ENCODE assay signal across 8 mouse cellular contexts in genomic region chr1:161195541-161196351, GRCm38 (mm10). TPM values are rescaled to one million over a fixed set of nuclear protein-coding genes. Genes with fewer than 3 reads are reported as not detected.
DNase-seq lines count a peak whose midpoint lies in the region; ATAC-seq lines count a peak whose summit lies in the region.

No protein-coding gene starts in this region.

- no peaks in the 10 kb centered on the region for H3K27me3 ChIP-seq in intestine, embryonic 14.5 days (replicated peaks; ENCODE audit: control insufficient read depth, insufficient read depth, low read length)

- peak overlapping the region; percentile 24; the same call in 1 of the 2 replicates for H3K27ac ChIP-seq in intestine, embryonic 14.5 days (ENCODE audit: low read depth)

- ATAC-seq in intestine, embryonic 14.5 days (replicated peaks; ENCODE audit: low FRiP score, low TSS enrichment, low read depth) = peak; percentile 92
- peak; percentile 94 for ATAC-seq in megakaryocyte progenitor cell, adult 5-6 weeks (replicated peaks; ENCODE audit: poor library complexity)

- DNase-seq in urinary bladder, postnatal 14 days (ENCODE audit: low spot score) = peak; percentile 76
- DNase-seq in urinary bladder, adult 2 months (ENCODE audit: low spot score) = no peak
- peak; percentile 82 for DNase-seq in embryo, embryonic 9.5 days (ENCODE audit: extremely low spot score)
- DNase-seq in gastrocnemius, postnatal 36 days = peak; percentile 45 to 54
- DNase-seq in intestine, embryonic 14.5 days (ENCODE audit: low spot score) = peak; percentile 85
- peak; percentile 86 to 89 for DNase-seq in left cerebral cortex, postnatal 10 days (ENCODE audit: extremely low spot score in 1 of 2, low spot score in 2 of 2)
- peak; percentile 71 for DNase-seq in right cerebral cortex, postnatal 14 days

- peak overlapping the region; percentile 39 for H3K9ac ChIP-seq in intestine, embryonic 14.5 days (ENCODE audit: low read length)

- no peaks in the 10 kb centered on the region for H3K36me3 ChIP-seq in intestine, embryonic 14.5 days (ENCODE audit: control insufficient read depth, insufficient read depth, low read length)

- H3K4me1 ChIP-seq in intestine, embryonic 14.5 days (replicated peaks; ENCODE audit: control insufficient read depth, insufficient read depth, low read length) = no peaks in the 10 kb centered on the region

- intact Hi-C loops in gastrocnemius, postnatal 36 days (cut with DNase I) = loop anchor here (5.0 kb wide), 1 partner anchor 438 kb away; no protein-coding TSS in a partner anchor
- intact Hi-C loops in left cerebral cortex, postnatal 10 days (cut with DNase I) = no loop called here

- H3K4me3 ChIP-seq in intestine, embryonic 14.5 days (ENCODE audit: low read depth, low read length) = peak overlapping the region; percentile 48

- H3K4me2 ChIP-seq in intestine, embryonic 14.5 days (ENCODE audit: low read length) = peak overlapping the region; percentile 85

- under 1% methylated on average over 16 of the region's 16 CpGs for WGBS in intestine, embryonic 14.5 days

- H3K9me3 ChIP-seq in intestine, embryonic 14.5 days (ENCODE audit: control insufficient read depth, low read length) = no peaks in the 10 kb centered on the region

RNA-seq across cellular contexts. Expression of gene Tex50, which starts 36.6 kb away (rescaled TPM):
- polyA plus RNA-seq in urinary bladder, adult 2 months (2012; rRNA removed) = not detected in 2 replicates
- not detected for total RNA-seq in gastrocnemius, postnatal 36 days (2021)
- polyA plus RNA-seq in intestine, embryonic 14.5 days (2014; fragmentation: Nextera tagmentation; extraction: Ambion mirVana) = 0.19 TPM in 1 of 2 replicates, not detected in the other
- total RNA-seq in left cerebral cortex, postnatal 10 days (2021) = not detected
- total RNA-seq in megakaryocyte progenitor cell, adult 5-6 weeks (2015) = not detected in 2 replicates
- total RNA-seq in megakaryocyte progenitor cell, adult 5-6 weeks (2017) = not detected in 2 replicates

RNA-seq across cellular contexts. Expression of gene Ankrd45, which starts 53.3 kb away (rescaled TPM):
- 0.12 and 0.23 TPM in 2 replicates for polyA plus RNA-seq in urinary bladder, adult 2 months (2012; rRNA removed)
- not detected for total RNA-seq in gastrocnemius, postnatal 36 days (2021)
- 1.4 and 1.6 TPM in 2 replicates for polyA plus RNA-seq in intestine, embryonic 14.5 days (2014; fragmentation: Nextera tagmentation; extraction: Ambion mirVana)
- 10 to 100 TPM; 39.6 to 45.7 TPM for total RNA-seq in left cerebral cortex, postnatal 10 days (2021)
- total RNA-seq in megakaryocyte progenitor cell, adult 5-6 weeks (2015) = not detected in 2 replicates
- not detected in 2 replicates for total RNA-seq in megakaryocyte progenitor cell, adult 5-6 weeks (2017)

RNA-seq across cellular contexts. Expression of gene Prdx6, which starts 55.3 kb away (rescaled TPM):
- 171 and 185 TPM in 2 replicates for polyA plus RNA-seq in urinary bladder, adult 2 months (2012; rRNA removed)
- total RNA-seq in gastrocnemius, postnatal 36 days (2021) = 100 to 1,000 TPM; 104 to 117 TPM
- polyA plus RNA-seq in intestine, embryonic 14.5 days (2014; fragmentation: Nextera tagmentation; extraction: Ambion mirVana) = 518 and 523 TPM in 2 replicates
- 100 to 1,000 TPM; 192 to 206 TPM for total RNA-seq in left cerebral cortex, postnatal 10 days (2021)
- 292 and 298 TPM in 2 replicates for total RNA-seq in megakaryocyte progenitor cell, adult 5-6 weeks (2015)
- 334 and 393 TPM in 2 replicates for total RNA-seq in megakaryocyte progenitor cell, adult 5-6 weeks (2017)

Comparison
In these comparisons a context has a peak if more than half of its experiments do, and no peak if none do; other contexts are left out.
1. RNA of gene Ankrd45, which starts 53.3 kb away (total RNA-seq): 39.6 to 45.7 TPM in left cerebral cortex, postnatal 10 days; not detected in gastrocnemius, postnatal 36 days and not detected in megakaryocyte progenitor cell, adult 5-6 weeks; every median in the first group is over 10 times any median in the second.